Mouse (Mus musculus) heart, postnatal 25 days (tissue): ENCODE results near the gene Rnasek. TPM values are rescaled to one million over a fixed set of nuclear protein-coding genes. Genes with fewer than 3 reads are reported as not detected.
A peak's percentile ranks its signal among the peaks of the same experiment; 100 is the strongest.

Experiments
- DNase-seq: peaks from one replicate; pipeline ENCODE4 v3.0.0; 2022; ENCODE audit warnings: low spot score
- intact Hi-C: fragments of 180-260 bp; cut with DNase I; formaldehyde crosslinking; loops from one replicate; pipeline ENCODE4 v1.15.1; 2025
- total RNA-seq, 2 experiments: library from RNA; stranded (reverse); gene quantifications; 2 replicates each; pipeline ENCODE4 v1.2.3; 2021

Rnasek gene
- total RNA-seq, 2 experiments from 2014 or later, result 87.9 to 103 TPM

DNA sequence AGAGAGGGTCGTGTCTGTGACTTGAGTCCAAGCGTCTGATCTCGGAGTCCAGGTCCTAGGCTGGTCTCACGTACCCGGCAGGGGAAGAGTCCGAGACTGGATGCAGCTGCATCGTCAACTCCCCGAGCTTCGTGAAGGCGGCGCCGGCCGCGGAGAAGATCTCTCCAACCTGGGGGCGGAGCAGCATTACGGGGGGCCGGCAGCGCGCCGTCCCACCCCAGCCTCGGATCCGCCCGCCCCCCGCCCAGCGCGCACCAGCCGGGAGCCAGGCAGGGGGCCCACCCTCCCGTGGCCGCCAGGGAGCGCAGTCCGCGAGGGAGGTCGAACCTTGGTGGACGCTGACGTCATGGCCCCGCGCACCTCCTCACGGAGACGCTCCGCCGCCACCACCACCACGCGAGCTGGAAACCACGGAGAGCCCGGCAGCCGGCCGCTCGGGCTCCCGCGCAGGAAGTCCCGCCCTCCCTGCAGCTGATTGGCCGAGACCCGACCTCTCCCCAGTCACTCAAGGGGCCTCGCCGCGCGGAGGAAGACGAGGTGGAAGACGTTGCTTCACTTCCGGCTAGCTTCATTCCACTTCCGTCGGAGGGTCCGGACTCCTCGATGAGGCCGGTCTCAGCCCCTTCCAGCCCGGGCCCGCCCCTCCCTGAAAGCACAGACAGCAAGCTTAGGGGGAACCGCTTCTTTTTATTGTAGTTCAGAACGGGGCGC, 2.0 kb downstream of the Rnasek start, which contains the start of gene 0610010K14Rik:
Gene 0610010K14Rik, minus strand, starts transcription at position 458 of the 711 bp plus-strand sequence.
- peak; percentile 97 for DNase-seq
- intact Hi-C loops, result no loop called here

DNA sequence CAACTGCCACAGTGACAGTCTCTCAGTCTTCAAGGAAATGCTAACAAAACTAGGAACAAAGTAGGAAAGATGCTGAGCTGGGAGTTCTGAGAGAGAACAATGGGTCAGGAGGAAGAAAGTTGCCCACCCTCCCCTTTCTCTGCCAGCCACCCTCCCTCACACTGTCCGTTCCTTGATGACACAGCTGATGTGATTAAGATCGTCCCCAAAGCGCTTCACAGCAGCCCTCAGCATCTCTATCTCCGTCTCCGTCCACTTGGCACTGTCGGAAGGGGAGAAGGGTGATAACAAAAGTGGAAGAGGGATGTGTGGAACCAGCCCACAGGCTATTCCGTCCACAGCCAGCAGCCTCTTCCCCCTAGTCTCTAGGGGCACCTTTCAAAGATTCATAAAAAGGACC, 2.9 kb downstream of the Rnasek start:
- intact Hi-C loops, result no loop called here
- DNase-seq, result no peak

DNA sequence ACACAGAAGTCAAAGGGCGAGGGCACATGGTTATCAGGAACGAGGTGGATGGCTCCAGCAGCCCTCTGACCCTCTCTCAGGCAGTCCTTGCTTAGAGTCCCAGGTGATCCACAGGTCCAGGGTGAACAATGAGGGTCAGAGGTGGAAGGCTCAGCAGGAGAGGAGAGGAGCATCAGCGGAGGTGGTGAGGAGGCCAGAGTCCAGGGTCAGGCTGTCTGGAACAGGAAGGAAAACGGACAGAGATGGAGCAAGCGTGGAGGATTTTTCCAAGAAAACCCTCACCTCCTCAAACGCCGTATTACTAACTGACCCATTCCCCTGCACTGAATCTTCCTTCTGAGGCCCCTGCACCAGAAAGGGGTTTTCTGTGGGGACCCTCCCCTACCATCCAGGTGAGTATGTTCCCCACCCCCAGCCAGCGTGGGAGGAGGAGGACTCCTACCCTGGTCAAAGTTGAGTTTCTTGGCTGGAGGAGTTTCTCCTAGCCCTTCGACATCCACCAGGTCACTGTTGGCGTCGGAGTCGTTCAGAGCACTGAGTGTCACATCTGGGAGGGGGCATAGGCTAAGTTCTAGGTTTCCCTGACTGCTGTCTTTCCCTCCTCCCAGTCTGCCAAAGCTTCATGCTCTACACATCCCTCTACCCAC, 4.3 kb downstream of the Rnasek start:
- DNase-seq, result no peak
- intact Hi-C loops, result no loop called here

DNA sequence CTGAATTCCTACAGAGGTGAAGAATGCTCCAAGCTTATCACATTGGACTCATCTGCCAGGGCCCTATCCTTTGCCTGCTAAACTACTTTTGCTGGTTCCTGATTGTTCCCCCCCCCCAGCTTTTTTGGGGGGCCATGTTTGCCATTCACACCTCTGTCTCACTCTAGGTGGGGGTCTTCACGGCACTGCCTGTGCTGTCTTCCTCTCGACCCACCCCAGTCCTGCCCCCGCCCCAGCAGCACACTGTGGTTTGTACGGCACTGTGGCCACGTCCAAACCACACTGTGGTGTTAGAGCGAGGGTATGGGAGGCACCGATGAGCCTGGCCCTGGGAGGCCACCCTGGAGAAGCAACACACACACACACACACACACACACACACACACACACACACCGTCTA, 5.1 kb downstream of the Rnasek start:
- DNase-seq, result no peak
- intact Hi-C loops, result no loop called here

DNA sequence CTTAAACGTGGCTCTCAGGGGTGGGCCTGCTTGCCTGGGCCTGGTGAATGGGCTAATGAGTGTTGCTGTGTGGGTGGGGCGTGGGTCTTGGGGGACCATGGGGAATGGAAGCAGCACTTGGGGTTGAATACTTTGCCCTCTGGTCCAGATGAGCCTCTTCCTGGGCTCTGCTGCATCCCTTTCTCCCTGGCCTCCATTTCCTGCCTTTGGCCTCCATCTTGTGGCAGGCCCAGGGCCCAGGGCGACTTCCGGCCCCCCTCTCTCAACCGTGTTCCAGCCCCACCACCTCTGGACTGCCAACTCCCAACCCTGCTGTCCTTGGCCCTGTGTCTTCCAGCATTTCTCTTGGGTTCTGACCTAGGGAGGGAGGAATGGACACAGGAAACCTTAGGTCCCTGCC, 5.6 kb downstream of the Rnasek start:
- intact Hi-C loops, result no loop called here
- peak; percentile 42 for DNase-seq

DNA sequence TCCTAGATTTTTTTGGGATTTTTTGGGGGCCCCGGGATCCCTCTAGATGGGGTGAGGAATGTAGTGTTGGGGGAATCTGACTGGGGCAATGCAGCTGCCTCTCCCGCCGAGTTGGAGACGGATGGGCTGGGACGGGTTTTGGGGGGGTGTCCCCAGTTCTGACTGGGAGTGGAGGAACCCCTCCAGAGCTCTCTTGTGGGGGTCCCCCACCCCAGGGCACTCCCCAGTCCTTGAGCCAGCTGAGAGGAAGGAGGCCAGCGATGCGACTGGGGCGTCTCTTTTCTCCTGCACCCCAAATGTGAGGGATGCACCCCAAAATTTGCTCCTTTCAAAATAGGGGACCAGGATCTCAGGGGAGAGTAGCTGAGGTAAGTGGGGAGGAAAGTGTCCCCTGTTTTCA, 6.6 kb downstream of the Rnasek start:
- no peak for DNase-seq
- intact Hi-C loops, result no loop called here

DNA sequence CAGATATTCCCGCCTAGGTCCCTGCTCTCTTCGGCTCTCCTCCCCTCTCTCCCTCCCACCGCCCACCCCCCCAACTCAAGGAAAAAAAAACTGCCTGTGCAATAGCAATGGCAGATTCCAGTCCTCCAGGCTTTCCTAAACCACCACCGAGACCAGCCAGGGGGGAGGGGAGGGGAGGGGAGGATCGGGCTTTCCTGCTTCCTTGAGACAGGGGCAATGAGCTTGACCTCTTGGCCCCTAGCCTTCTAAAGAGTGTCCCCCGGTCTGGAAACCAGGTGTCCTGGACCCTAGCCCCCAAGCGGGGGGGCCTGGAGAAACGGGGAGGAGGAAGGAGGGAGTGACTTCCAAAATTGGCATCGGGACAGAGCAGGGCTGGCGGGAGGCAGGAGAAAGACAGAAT, 7.1 kb downstream of the Rnasek start:
- DNase-seq, result peak; percentile 52
- intact Hi-C loops, result no loop called here

DNA sequence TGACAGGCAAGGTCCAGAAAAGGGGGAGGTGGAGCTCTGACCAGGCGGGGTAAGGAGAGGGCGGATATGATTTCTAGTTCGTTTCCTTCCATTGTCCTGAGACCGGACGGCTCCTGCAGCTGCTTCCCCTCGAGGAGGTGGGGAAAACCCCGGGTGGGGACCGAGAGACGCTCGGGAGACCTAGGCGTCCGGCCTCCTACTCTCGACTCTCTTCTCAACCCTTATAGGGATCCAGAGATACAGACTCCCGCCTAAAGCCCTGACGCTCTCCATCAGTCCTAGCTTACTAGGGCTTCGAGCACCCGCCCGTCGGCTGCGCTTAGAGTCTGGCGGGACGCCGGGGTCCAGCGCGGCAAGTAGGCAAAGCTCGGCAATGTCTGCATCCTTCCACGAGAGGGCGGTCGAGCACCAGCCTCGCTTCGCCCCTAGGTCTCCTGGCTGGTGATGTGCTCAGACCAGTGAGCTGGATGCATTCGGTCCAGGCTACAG, 9.4 kb downstream of the Rnasek start:
- DNase-seq, result peak; percentile 79
- intact Hi-C loops, result no loop called here

DNA sequence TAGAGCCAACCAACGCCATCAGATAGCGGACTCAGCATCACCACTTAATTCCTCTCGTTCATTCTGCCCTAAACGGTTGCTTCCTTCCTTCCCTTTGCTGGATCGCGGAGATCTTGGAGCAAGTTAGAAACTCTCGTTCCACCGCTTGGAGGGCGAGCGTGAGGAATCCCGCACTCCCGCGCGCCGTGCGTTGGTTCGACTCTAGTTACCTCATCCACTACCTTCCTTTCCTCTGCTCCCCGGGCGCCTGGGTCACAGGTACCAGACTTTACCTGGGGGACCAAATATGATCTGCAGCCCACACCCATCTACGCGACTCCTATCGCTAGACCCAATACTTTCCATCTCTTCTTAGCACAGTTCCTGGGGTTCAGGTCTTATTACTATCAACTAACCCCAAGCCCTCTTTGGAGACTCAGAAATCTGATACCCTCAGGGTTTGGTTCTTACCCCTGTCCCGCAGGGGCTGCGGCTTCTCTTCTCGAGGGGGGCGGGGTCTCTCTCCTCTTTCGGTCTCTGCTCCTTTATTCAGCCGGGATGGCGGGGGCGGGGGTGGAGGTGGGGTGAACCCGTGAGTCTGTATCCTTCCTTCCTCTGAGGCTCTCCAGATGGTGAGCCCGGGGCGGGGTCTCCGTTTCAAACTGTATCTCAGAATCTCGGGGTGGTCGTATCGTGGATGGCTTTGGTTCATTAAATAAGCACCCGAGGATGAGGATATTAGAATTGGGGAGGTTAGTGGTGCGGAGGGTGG, 10.2 kb downstream of the Rnasek start, which contains the start of gene Bcl6b:
Gene Bcl6b, minus strand, starts transcription at position 539 of the 751 bp plus-strand sequence.
- intact Hi-C loops, result no loop called here
- DNase-seq, result peak; percentile 40

DNA sequence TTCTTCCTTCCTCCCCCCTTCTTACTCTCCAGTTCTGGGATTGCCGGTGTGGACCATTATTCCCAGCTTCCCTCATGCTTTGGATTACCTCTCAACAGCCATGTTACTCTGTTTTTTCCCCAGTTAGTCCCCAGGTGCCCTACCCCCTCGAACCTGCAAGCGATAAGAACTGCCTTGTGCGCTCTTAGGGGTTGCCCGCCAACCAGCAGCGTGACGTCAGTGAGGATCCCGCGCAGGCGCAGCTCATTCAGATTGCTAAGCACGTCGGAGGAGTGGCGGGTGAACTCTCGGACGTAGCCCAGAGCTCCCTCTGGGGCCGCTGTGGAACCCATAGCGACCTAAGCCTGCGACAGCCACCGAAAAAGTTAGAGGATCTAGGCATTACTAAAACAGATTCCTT, 10.8 kb downstream of the Rnasek start:
- intact Hi-C loops, result no loop called here
- DNase-seq, result peak; percentile 80

DNA sequence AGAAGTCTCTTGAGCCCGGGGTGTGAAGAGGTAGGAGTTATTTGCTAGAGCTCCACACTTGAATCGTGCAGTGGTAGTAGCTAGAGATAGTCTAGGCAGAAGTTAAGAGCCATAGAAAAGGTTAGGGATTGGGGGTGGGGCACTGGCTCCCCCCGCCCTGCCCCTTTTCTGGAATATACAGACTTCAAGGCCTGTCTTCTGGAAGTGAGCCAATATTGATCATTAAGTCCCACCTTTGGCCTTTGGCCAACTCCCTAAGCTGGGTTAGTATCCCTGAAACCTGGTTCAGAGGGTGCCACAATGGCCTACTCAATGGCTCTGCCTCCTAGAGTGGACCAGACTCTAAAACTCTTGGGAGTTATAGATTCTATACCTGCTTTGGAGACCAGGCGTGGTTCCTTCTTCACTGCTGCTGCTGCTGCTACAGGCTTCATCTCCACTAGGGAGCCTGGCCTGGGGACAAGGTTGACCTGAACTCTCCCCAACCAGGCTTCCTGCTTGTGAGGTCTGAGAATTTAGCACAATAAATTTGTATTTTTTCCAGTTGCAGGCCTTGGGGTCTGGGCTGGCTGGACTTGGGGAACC, 11.9 kb downstream of the Rnasek start:
- intact Hi-C loops, result no loop called here
- DNase-seq, result no peak

DNA sequence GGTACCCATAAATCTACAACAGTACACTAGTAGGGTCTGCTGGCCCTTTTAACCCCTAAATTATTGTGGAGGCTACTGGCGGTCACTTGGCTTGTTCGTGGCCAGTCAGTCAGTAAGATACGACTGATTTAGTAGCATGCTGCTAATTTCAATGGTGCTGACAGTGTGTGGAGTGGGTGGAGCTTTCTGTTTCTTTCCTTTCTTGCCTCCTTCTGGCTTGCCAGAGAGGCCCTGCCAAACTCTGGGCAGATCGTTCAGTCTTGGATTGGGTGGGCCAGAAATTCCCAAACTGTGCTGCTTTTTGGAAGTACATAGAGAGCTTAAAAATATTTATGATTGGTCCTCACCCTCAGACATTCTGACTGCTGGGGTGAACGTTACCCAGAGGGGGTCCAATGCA, 12.5 kb downstream of the Rnasek start:
- no peak for DNase-seq
- intact Hi-C loops, result no loop called here

DNA sequence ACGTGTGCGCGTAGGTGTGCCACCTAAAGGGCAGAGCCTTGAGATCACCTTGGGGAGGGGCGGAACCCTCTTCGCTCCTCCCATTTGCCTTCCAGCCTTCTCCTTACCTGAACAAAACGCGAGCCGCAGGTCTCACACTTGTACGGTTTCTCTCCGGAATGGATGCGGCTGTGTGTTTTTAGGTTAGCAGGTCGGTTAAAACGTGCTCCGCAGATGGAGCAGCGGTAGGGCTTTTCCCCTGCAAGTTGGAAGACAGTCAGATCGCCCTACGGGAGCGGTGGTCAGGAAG, 13.1 kb downstream of the Rnasek start:
- intact Hi-C loops, result no loop called here

DNA sequence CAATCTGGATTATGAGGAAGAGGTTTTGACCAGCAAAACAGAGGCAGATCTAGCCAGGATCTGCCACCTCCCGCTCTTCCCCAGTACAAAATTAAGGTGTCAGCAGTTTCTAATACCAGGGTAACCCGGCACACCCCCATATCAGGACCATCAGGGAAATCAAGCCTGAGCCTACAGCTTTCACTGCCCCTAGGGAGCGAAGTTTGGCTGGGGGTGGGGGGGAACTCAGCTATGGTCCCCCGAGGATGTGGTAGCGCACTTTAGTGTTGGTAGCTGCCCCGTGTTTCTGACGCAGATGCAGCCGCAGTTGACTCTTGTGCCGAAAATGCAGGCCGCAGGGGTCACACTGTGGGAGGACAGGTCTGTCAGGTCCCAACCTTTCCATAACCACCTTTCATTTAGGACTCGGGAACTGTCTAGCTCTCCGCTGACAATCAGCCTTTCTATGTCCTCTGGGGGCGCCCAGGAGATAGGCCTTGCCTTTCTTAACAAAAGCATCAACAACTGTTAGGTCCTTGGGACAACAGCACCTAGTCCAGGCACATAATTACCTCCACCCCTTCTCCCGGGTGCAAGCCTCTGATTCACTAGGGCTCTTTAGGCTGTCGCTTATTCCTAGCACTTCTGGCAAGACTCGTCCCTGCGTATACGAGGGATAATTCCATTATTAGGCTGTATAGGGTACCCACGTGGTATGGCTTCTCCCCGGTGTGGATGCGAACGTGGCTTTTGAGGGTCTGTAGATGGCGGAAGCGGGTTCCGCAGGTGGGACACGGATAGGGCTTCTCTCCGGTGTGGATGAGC, 13.6 kb downstream of the Rnasek start:
- no peak for DNase-seq
- intact Hi-C loops, result no loop called here

More for the DNA sequence above, 13.1 kb downstream of the Rnasek start:
- DNase-seq, result no peak

DNA sequence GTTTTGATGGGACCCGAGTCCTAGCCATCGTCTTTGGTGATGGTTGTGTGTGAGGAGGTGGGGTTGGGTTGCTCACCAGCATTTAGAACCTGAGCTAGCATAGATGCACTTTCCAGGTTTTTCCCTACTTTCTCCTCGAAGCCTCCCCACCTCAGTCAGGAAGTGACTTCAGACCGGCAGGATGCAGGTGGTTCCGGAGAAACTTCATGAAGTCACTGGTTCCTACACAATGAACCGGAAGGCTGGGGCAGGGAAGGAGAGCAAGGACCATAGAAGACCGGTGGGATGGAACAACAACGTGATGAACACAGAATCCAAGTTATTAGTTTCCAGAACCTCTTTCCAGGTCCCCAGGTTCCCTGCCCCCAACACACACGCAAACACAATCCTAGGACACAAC, 15.9 kb downstream of the Rnasek start:
- intact Hi-C loops, result no loop called here
- DNase-seq, result peak; percentile 68

DNA sequence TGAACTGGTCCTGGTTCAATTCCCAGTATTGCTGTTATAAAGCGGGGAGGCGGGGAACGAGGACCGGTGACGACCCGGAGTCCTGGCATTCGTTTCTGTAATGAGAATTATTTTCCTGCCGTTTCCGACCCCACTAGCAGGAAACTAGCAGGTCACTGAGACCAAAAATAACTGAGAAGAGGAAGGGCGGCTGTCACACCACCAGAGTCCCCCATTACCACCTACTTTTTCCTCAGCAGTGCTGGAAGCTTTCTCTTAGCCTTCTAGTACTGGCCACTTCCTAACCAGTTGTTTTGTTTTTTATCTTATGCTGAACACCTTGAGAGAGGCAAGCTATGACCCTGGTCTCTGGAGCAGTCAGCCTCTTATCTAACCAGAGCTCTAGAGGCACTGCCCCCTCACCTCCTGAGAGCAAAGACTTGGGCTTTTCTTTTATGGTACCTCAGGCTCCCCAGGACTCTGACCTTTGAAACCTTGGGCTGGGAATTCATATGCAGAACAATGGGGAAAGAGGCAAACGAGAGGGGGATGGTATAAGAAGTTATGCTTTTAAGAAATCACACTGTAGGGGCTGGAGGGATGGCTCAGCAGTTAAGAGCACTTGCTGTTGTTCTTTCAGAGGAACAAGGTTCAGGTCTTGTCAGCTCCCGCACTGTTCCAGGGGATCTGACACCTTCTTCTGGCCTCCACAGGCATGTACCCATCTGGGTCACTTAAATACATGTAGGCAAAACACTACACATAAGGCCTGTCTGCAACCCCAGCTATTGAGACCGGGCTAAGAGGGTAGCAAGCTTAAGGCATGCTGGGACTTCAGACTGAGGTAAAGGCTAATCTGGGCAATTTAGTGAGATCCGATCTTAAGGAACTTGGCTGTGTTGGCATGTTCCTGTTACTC, 17.8 kb downstream of the Rnasek start:
- intact Hi-C loops, result no loop called here
- no peak for DNase-seq

DNA sequence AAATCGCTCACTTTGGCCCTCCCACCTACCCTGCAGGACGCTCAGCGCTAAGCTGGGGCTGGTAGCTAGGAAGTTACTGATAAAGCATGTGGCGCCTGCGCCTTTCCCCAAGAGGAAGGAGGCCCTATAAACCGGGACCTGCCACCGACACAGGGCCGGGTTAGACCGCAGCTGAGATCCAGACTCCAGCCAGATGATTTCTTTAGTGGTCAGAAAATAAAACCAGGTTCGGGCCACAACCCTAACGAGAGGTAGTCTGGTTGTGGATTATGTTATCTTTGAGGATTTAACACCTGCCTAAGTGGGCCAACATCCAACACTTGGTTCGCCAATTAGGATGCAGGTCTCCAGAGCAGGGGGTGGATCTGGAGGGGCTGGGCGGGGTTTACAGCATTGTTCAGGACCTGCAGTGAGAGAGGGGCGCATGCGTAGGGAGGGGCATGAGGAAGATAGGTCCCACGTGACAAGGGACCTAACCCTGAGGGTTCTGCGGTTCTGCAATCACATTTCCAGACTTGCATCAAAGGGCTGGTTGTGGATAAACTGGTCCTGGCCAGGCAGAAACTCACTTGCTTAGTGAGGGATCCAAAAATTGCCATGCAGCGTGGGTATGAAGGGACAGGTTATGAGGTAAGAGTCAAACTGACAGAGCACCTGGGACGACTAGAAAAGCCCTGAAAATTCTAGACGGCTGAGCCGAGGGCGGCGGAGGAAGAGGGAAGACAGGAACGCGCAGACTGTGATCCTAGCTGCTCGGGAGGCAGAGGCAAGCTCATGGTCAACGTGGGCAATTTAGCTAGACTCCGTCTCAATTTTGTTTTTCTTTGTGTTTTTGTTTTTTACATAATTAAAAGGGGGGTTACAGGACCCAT, 18.7 kb downstream of the Rnasek start, which contains the start of gene Slc16a13:
Gene Slc16a13, minus strand, starts transcription at position 334 of the 872 bp plus-strand sequence.
- intact Hi-C loops, result no loop called here
- DNase-seq, result peak; percentile 91

DNA sequence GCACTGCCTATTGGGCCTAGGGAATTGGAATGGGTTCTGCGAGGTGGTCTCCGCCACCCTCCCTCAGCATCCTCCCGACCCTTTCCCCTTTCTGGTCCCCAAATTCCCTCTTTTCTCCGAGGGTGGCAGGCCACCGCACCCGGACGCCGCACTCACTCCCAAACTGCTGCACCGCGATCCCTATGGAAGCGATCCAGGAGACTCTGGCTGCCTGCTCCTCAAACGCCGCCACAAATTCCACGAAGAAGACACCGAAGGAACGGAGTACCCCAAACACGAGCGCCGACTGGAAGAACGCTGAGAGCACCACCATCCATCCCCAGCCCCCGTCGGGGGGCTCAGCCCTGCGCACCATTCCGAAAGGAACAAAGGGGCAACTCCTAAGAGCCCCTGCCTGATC, 19.3 kb downstream of the Rnasek start:
- intact Hi-C loops, result no loop called here
- no peak for DNase-seq
